Mouse (Mus musculus) retina, adult 2 months (tissue): ENCODE data around the gene Atf2.
A peak's percentile ranks its signal among the peaks of the same experiment; 100 is the strongest.
"Not testable (repeated sequence)": the region's sequence is repeated elsewhere in the genome, so short reads cannot be mapped to it uniquely, and the experiment has no call there.

ENCODE experiments used
- DNase-seq: peaks from one replicate; pipeline ENCODE4 v3.0.0-alpha.2; 2012; ENCODE audit warnings: low read depth, low spot score

Gene Atf2

DNA sequence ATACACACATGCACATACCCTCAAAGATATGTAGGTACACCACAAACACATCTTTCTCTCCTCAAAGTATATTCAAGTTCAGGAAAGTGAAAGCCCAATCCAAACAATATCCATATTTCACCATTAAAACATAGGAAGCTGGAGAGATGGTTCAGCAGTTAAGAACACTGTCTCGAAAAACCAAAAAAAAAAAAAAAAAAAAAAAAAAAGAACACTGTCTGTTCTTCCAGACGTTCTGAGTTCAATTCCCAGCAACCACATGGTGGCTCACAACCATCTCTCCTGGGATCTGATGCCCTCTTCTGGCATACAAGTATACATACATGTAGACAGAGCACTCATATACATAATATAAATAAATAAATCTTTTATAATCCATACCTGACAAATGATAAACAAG, 6.4 kb downstream of the Atf2 start:
- no peak for DNase-seq

DNA sequence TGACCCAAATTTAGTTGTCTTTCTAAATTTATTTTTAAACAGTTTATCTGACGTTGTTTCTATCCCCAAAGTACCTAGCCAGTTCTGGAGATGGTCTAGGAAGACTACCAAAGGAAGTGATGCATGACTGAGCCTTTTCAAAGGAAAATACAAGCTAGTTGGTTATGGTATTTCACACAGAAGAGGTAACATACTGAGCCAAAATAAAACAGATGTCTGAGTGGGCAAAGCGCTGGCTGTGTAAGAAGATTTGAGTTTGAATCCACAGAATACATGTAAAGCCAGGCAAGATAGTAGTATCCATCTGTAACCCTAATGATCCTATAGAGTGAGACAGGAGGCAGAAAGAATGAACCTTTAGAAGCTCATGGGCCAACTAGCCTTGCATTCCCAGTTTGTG, 14.5 kb downstream of the Atf2 start:
- no peak for DNase-seq

DNA sequence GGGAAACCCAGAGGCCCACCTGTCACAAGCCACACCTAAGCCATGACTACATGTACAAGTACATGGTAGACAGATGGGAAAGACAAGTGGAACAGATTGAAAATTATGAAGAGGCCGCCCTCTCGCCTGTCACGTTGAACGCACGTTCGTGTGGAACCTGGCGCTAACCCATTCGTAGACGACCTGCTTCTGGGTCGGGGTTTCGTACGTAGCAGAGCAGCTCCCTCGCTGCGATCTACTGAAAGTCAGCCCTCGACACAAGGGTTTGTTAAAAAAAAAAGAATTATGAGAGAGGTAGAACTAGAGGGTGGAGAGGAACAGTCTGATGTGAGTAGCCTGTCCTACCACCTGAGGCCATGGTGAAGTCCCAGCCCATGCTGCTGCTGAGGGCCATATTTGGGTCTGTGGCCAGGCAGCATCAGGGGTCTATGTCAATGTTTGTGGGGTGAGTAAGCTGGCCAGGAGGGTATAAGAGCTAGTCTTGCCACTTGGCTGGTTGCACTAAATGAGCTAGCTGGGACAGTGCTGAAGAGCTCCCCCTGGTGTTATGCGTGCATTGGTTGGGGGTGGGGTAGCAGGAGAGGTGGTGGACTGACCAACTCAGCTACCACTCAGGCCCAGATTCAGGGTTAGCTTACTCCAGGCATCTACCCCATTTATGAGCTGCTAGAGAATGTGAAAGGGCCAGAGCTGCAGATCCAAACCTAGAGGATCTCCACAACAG, 24.5 kb downstream of the Atf2 start:
- DNase-seq = no peak

DNA sequence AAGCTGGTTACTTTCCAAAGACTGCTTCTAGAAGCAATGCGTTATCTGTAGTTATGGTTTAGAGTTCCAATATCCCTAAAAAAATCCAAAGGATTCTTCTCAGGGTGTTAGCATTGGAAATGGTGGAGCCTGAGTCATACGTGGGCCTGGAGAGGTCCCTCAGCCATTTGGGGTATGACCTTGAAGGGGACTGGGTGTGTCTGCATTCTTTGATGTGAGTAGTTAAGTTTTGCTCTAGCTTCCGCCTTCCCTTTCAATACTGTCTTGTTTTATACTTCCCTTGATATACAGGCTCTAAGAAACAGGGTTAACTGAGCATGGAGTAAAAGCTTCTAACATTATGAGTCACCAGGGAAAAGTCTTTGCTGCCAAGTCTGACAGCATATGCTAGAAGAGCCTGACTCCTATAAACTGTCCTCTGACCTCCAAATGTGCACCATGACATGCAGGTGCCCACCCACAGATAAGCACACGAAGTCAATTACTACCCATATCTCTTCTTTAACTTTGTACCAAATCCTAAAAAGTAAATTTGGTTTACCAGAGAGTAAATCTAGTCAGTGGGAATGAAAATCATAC, 32.3 kb downstream of the Atf2 start:
- no peak for DNase-seq

DNA sequence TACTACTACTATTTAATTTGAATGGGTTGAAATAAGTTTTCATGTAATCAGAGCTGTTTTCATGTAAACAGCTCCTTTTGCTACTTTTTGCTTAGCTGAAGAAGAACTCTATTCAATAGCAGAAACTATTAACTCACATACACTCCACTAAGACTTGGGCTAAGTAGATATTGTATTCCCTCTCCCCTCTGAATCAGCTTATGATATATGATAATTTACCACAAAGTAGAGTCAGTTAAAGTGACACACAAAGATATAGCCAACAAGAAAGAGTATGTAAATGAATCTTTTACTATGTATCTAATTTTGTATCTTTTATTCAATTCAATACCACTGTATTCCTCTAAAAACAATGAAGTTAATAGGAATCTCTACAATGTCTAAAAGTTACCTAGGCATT, 35.1 kb downstream of the Atf2 start:
- DNase-seq = no peak

DNA sequence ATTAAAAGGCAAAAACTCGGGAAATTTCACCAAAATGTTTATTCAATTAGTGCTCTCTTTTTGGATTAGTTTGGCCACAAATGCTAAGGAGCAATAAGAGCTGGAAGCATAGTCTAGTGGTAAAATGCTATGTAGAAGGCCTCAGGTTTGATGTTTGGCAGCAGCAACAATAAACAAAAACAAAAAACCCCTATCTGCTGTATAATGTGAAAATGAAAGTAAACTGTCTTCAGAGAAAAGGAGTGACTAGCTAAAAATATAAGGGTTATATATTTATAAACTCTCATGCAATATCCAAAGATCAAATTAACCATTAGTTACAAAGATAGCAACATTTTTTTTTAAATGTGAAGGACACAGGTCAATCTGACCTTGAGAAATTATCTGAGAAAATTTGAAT, 36.2 kb downstream of the Atf2 start:
- no peak for DNase-seq

DNA sequence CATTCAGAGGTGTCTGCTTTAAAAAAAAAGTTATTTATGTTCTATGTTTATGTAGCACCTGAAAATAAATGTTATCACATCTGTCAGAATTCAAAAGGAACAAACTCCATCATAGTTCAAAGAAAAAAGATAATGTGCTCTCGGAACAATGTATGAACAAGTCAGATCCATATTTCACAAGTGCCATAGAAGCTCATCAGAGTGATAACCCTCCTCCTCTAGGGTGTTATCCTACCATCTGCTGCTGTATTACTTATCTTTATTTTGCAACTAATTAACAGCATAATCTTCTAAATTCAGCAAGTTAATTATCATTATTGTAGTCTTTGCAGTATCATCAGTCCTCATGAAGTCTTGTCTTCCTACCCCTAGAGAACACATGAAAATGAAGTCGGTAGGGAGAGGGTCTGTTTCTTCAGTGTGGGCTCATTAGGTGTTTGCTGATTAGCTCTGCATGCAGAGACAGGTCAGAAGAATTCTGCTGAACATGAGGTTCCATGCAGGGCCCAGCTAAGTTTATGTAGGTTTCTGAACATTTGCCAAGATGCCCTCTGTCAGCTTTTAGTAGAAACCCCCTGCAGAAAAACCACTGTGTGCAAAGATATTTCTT, 57.9 kb downstream of the Atf2 start:
- no peak for DNase-seq

DNA sequence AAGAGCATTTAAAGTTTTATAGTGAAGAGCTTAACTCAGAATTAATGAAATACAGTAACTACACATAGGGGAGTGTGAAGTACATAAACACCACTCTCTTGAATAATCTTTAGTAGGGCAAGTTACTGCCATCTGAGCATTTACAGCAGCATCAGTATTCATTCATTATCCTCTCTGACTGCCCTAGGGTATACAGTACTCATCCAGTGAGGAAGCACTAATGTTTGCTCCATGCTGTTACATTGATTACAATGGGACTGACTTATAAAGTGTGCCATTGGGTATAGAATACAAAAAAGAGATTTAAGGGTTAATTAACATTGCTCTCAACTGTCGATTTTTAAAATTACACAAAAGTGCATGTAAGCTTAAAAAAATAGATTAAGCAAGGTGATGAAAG, 59.2 kb downstream of the Atf2 start:
- DNase-seq = no peak

DNA sequence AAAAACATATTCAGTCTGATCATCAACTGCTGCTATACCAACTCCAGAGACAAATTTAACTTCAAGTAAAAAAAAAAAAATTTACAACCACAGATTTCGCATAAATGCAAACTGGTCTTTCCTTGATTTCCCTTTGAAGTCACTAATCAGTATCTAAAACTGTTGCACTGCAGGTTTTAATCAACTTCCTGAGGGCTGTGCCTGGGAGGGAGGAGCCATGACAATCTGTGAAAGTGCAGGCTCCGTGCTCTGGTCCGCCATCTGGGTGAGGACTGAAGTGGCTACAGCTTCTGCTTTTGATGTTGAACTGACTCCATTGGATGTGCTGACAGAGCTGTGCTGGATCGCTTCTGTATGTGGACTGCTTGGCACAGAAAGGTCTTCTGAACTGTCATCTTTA, 73.7 kb downstream of the Atf2 start:
- DNase-seq = no peak

DNA sequence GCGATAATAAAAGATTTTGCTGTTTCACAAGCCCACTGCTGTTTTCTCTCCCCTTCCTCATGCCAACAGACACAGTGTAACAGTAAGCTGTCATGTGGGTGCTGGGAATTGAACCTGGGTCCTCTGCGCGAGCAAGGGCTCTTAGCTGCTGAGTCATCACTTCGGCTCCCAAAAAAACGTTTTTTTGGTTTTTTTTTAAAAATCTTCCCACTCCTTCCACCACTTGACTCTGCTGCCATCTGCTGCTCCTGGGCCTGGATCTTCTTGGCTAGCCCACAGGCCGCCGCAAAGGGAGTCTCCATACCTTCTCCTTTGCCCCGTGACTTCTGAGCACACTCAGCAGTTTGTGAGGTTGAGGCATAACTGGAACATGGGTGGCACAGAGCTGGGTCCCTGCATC, 84.8 kb downstream of the Atf2 start:
- no peak for DNase-seq

DNA sequence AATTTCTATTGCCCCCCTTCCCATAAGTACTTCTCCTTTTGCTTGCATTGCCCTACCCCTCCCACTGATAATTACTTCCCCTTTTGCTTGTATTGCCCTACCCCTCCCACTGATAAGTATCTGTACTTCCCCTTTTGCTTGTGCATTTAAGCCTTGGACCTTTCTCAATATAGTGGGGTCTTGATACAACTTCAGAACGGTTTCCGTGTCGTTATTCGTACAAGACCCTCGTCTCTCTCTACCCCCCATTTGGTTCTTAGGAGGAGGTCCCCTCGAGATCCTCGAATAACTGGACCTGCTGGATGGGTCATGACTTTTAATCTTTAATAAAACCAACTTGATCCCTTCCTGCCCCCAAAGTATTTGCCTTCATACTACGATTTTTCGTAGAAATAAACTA, 92.3 kb downstream of the Atf2 start:
- not testable (repeated sequence) for DNase-seq

DNA sequence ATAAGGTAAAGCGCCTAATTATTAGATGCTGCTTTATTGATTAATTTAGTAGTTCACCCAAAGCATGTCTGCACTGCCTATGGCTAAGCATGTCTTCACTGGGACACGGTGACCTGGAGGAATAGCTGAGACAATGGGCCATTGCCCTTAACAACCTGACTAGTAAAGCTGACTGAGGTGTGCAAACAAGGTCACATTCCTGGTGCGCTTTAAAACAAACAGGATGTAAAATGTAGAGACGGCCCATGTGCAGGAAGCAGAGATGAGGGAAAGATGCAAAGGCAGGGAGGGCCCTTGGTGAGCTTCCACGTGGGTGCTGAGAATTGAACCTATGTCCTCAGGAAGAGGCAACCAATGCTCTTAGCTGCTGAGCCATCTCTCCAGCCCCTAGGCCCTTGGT, 93.7 kb downstream of the Atf2 start:
- no peak for DNase-seq

DNA sequence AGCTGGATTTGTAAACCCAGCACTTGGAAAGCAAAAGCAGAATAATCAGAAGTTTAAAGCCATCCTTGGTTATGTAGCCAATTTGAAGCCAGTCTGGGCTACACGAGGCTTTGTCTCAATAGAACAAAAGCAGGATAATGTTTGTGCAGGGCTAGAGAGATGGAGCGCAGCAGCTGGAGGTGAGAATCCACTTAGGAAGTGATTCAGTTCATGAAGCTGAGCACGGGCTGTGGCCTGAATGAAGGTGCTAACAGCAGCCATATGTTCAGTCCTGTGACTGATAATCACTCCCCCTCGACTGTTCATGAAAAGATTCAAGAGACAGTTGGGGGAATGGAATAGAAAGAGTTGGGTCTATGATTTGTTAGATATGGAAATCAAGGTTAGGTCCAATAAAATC, 94.3 kb downstream of the Atf2 start:
- DNase-seq = no peak

DNA sequence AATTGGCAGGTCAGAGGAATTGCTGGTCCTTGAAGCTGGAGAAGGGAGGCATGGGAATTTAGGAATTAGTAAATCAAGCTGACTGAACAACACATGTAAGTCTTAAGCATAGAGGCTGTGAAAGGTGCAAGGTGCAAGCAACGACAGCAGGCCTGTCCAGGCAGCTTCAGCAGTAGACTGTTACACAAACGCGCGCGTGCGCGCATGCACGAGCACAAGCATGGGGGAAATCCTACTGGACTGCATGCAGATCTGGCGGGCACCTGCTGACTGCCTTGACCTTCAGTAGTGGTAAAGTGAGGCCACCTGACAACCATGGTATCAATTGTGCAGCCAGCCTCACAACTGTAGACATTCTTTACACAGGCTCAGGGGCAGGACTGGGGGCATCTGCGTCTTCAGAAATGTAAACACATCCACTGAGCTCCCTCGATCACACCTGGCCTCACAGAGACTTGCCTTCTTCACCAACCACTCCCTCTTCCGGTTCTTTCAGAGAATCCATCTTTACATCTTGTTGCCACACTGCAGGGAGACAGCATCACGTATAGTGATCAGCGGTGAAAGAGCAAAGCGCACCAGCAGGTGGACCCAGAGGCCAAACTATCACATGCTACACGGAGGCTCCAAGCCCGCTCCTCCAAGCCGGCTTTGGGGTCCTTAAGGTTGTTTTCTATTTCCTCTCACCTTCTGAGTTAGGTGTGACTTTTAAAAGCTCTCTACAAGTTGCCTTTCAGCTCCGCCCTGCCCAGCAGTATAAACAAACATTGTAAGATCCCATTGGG, 100.4 kb downstream of the Atf2 start:
- DNase-seq = no peak

DNA sequence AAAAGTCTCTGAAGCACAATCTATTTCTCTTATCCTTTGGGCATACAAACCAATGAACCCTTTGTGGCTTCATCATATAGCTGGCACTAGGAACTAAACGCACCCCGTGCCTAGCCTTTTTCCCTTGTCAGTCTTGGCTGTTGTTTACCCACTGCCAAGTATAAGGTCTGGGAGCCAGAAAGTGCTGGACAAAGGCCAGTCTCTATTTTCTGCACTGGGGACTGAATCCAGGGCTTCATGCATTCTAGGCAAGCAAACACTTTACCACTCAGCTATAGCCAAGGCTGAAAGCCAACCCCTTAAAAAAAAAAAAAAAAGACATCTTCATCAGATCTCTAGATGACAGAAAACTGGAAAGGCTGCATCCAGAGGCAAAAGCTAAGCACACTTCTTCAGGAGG, 102.1 kb downstream of the Atf2 start:
- no peak for DNase-seq

DNA sequence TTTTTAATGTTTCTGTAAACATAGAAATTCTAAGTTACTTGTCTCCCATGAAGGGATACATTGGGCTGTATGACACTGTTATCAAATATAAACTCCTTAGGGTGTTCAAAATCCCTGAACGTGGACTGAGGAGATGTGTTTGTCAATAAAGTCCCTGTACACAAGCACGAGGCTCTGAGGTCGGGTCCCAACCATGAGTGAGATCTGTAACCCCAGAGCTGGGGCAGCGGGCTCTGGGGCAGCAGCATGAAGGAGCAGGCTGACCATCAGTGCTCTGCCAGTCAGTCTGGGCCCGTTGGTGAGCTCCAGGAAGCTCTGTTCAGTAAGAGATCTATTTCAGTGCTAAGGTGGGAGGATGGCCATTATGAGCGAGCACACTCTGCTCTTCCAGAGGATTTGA, 104.0 kb downstream of the Atf2 start:
- DNase-seq = no peak

DNA sequence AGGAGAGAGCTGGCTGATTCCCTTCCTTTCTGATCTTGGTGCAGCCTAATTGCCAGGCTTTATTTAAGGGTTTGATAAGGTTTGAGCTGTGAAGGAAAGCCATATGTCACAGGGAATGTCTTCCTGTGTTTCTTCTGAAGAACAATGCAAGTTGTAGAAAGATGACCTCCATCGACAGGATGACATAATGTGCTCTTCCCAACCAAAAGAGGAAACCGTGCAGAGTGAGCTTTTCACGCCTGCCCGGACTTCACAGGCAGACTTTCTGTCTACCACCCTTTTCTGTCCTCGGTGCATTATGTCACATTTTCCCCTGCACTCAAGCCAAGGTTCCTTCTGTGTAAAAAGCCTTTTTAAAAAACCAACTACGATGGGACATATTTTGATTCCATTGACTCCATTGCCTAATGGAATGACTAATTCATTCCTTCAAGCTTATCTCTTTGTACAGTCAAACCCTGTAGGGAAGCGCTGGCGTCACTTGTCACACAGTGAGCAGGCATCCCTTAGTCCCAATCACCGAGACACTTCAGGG, 110.0 kb downstream of the Atf2 start:
- DNase-seq = no peak

DNA sequence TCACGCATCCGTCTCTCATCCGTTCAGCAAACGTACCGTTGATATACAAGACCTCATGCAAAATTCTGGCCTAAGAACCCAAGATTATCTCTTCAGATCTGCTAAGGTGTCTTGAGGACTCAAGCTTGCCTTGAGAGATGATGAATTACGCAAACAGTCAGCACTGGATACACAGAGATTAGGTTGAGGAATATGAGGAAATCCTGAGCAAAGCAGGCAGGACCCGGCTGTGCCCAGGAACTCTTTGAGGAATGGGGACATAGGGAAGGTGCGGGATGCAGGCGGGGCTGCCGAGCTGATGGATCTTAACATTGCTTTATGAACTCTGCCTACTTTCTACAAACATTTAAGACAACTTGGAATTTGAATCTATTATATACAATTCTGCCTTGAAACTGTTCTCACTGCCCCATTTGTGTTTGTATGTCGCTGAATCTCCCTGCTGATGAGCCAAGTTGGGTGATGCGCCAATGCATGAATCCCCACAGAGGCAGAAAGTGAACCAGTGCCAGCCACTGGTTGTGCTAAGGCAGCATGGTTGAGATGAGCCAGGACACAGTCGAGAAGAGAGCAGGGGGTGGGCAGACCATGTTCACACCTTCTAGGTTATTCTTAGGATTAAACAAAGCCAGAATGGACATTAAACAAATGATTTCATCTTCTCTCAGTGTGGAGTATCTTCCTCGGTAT, 112.0 kb downstream of the Atf2 start:
- no peak for DNase-seq

DNA sequence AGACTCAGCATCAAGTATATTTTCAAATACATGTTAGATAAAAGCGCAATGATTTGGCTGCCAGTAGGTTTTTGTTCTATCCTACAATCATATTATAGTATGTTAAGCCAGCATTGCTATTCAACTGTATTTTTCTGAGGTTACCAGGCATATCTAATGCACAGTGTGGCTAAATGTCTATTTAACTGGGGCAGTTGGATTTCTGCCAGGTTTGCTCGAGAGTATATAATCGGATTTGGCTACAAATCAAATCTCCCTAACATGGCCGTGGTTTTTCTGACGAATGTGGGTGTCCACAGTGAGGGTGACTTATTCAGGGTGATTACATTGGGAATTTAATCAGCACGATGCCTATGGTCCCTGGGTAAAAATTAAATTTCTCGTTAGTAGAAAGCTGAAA, 112.6 kb downstream of the Atf2 start:
- DNase-seq = peak; percentile 84

DNA sequence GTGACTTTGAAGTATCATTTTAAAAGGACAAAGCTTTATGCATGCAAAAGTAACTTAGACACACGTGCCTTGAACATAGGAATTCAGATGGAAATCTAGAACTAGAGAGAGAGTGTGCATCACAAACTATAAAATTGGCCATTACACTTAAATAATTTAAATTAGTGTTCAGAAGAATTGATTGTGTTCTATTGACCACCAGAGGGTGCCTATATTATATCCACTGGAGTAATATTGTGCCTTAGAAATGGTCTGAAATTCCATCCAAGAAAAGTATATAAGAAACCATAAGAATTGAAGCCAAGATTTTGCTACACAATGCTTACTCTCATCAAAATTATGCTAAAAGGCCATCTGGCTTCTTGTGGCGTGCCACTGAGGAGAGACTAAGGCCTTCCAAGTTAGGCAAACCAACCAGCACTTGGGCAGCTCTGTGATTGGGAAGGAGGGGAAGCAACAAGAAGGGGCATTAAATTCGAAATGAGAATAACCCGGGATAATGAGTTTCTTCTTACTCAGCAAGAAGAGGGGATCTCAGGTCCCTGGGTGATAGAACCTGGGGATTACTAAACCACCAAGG, 113.3 kb downstream of the Atf2 start:
- DNase-seq = no peak

DNA sequence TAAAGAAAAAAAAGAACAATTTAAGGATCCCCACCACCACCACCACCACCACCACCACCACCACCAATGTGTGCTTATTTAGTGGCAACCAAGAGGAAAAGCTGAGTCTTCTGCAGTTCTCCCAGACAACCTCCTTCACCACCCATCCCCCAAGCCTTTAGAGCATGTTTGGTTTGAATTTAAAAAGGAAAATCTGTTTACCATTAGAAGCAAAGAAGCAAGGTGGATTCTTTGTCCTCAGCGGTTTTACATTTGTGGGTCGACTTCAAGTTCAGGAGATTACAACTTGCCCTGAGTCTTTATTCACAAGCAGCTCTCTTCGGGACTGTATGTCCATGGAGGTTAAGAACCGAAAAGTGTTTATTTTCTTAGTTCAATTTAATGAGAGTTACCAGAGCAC, 115.5 kb downstream of the Atf2 start:
- DNase-seq = no peak
